Mouse (Mus musculus): ENCODE measurements around the gene Mgea5.

Gene Mgea5

DNA sequence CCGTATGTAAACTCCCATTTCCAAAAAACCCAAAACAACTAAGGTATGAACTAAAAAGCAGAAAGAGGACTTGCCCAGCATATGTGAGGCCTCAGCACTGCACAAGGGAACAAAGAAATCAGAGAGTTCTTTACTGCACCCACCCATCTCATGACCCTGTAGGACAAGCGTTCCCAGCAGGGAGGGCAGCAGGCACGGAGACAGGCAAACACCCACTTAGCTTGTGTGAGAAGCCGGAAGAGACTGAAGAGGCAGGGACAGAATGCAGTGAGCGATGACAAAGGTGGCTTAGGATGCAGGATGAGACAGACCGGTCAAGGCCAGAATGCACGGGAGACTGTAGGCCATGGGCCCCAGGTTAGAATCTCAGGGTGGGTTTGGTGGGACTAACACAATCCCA lies 52.0 kb downstream of the Mgea5 start:
- DNase-seq (ENCODE audit: low spot score), result no peak

DNA sequence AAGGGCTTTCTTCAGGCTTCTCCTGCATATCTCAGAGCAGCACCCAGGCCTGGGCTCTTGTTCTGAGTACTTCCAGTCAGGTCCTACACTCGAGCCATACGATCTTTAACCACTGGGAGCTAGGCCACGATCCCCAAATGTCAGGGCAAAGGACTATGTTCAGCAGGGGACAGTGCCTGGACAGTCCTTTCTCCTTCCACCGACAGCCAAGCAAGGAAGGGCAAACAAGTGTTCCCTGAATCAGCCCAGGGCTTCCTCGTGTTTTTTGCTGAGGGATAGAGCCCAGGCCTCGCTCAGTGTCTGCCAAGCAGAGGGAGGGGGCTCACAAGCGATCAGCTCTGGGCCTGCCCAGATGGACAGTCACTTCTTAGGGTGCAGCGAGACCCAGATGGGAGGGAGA lies 53.6 kb downstream of the Mgea5 start:
- DNase-seq (ENCODE audit: low spot score), result no peak

- no peak for DNase-seq (ENCODE audit: low spot score)
Measured at GRCm38 (mm10) chr19:45727231-45727630, 56.4 kb downstream of the Mgea5 start.

GRCm38 (mm10) chr19:45725677-45726277 lies 57.9 kb downstream of the Mgea5 start:
- no peak for DNase-seq (ENCODE audit: low spot score)

- no peak for DNase-seq (ENCODE audit: low spot score)
Measured at GRCm38 (mm10) chr19:45722188-45722587, 61.4 kb downstream of the Mgea5 start.

GRCm38 (mm10) chr19:45718286-45718685 lies 65.4 kb downstream of the Mgea5 start:
- no peak for DNase-seq (ENCODE audit: low spot score)

DNA sequence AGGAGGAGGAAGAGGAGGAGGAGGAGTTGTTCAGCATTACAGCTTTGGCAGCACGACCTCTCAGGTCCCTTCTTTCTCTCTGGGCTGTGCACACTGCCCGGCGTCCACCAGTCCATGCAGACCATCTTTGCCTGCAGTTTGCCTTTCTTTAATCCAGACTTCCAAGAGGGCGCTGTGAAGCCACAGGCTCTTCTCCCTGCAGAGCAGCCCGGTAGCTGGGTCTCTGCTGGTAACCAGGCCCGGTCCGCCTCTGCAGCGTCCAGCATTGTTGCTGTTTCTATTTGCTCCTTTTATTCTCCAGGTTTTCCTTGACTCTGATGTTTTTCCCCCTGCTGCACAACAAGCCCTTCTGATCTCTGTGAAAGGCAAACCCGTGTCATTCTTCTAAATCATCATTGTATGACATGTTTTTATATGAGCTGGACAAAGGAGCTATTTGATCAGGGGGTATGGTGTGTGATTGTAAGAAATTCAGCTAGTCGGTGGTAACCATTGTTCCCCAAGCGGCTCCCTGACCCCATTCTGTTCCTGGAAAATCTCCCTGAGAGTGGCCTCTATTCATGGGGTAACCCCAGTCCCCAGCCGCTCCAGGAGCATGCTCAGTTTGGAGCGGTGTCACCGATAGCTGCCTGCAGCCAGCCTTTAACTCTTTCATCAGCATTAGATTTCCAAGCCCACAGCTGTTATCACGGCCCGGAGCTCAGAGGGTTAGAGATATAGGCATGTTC lies 66.0 kb downstream of the Mgea5 start:
- DNase-seq (ENCODE audit: low spot score), result no peak

- DNase-seq (ENCODE audit: low spot score), result no peak
Measured at GRCm38 (mm10) chr19:45708704-45709103, 74.9 kb downstream of the Mgea5 start.
